Mouse (Mus musculus): ENCODE results near the gene Gm45233. TPM values are rescaled to one million over a fixed set of nuclear protein-coding genes. Genes with fewer than 3 reads are reported as not detected.

The Gm45233 gene
- not detected for polyA plus RNA-seq (2017; shearing (Covaris generic))

GRCm38 (mm10) chr7:43443917-43444293 lies at the start of gene Gm45233, which contains the start of gene Etfb:
TSS of gene Gm45233 (plus strand) at chr7:43444128.
TSS of gene Etfb (plus strand) at chr7:43444083.

DNA sequence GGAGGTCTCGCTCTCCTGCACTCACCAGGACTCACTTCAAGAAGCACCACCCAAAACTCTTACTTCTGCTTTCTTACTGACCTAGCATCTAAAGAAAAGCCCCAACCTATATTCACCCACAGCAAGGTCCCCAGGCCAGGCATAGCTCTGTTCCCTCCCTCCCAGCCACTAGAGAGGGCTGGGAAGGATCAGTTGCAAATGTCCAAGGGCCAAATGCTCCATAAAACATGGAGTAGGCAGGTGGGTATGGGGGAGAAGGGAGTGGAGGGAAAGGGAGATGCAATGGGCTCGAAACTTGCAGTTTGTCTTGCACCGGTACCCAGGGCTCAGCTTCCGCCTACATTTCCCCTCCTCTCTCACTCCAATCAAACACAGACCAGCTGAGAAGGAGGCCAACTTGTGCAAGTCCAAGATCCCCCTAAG lies 35.8 kb upstream of the Gm45233 start, which contains the start of gene Siglecg:
Siglecg (plus strand) TSS at position 74 of the 423 bp plus-strand sequence.

DNA sequence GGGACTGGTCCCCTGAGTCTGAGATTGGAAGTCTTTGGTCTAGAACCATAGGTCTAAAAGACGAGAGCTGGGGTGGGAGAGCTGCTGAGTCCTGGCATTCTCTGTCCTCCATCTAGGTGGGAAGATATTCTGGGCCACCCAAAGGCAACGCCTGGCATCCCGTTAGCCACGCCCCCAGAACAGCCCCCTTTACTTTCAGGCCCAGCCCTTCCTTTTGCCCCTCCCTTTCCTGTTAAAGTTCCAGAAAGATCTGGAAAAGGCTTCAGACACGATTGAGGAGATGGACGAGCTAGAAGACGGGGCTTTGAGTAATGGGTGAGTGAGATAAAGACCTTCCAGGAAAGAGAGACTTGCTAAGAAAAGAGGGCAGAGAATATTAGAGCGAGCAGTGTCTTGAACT lies 16.5 kb upstream of the Gm45233 start, which contains the start of gene Lim2:
Lim2 (plus strand) TSS at position 265 of the 400 bp plus-strand sequence.

DNA sequence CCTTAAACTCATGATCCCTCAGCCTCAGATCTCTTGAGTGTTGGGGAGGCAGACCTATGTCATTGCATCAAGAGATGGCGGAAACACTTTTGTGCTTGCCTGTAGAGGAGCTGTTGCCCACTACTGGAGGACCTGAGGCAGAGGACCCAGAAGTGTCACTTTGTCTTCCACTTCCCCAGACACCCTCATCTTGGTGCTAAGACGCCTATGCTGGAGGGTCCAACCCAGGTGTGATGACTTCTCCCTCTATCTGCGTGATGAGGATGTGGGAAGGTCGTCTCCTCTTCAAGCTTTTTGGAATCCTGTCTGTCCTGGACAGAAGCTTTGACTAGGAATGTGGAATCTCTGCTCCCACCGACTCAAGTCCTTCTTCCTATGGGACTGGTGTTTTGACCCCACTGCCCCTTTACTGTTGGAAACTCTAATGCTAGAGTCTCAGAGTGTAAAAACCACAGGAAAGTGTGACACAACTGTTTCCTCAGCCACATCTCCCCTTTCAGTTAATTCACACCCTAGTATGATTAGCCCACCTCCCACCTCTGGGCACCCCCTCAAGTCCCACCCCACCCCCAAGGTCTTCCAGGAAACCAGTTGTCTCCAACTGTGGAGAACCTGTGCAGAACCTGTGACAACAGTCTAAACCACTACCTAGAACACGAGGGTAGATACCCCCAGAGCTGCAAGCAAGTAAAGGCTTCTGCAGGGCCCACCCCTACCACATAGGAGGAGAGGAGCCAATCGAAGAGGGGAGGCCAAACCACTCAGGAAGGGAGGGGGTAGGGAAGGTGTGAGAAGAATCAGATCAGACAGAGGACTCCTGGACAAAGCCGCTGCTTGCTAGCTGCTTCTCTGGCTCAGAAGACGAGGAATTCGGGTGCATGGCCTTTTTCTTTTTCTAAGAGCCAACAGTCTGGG lies 7.3 kb upstream of the Gm45233 start, which contains the start of gene Nkg7:
Nkg7 (plus strand) TSS at position 733 of the 915 bp plus-strand sequence.

DNA sequence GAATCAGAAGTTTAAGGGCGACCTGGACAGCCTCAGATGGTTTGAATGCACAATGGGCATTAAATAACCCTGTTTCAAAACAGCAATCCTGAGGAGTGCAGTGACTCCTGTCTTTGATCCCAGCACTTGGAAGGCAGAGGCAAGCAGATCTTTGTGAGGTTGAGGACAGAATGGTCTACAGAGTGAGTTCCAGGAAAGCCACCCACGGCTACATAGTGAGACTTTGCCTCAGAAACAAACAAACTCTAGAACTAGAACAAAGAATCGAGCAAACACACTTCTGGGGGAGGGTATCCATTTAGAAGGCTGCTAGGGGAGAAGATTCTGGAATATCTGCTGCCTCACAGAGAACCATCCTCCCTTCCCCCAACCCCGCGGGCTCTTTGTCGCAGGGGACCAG lies 3.4 kb upstream of the Gm45233 start, which contains the start of gene Cldnd2:
Cldnd2 (plus strand) TSS at position 301 of the 400 bp plus-strand sequence.

GRCm38 (mm10) chr7:43462851-43463250 lies 18.9 kb downstream of the Gm45233 start, which contains the start of gene Vsig10l:
TSS of gene Vsig10l (plus strand) at chr7:43463151.

DNA sequence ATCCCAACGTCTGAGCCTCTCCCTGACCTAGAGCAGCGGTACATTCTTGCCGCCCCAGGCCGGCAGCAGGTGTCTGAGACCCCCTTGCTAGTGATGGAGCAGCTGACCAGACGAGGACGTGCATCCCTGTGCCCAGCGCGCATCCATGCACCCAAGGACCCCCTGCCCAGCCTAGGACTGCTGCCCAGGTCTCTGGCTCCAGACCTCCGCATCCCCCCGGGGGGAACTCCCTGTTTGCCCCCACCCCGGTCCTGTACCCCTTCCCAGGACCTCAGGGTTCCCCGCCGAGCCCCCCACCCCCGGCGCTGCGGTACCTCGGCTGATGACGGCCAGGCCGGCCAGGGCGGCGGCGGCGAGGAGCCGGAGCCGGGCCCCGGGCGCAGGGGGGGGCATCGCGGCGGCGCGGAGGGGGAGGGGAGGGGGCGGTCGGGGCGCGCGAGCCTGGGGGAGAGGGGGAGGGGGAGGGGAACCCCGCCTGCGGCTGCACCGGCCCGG lies 45.8 kb downstream of the Gm45233 start, which contains the start of gene Iglon5:
Iglon5 (minus strand) TSS at position 445 of the 495 bp plus-strand sequence.

Other genes starting within 250 kb of the Gm45233 start
- 22.9 TPM for gene Zfp715, start 130.8 kb upstream of the Gm45233 start, polyA plus RNA-seq (2017; shearing (Covaris generic))
- not detected for gene Siglecf, start 92.8 kb upstream of the Gm45233 start, polyA plus RNA-seq (2017; shearing (Covaris generic))
- gene Siglecg, start 35.9 kb upstream of the Gm45233 start, polyA plus RNA-seq (2017; shearing (Covaris generic)), result 0.57 TPM
- not detected for gene Lim2, start 16.5 kb upstream of the Gm45233 start, polyA plus RNA-seq (2017; shearing (Covaris generic))
- gene Nkg7, start 7.1 kb upstream of the Gm45233 start, polyA plus RNA-seq (2017; shearing (Covaris generic)), result 110 TPM
- not detected for gene Cldnd2, start 3.3 kb upstream of the Gm45233 start, polyA plus RNA-seq (2017; shearing (Covaris generic))
- 154 TPM for gene Etfb, start within 50 bp of the Gm45233 start, polyA plus RNA-seq (2017; shearing (Covaris generic))
- 2.9 TPM for gene Vsig10l, start 19.0 kb downstream of the Gm45233 start, polyA plus RNA-seq (2017; shearing (Covaris generic))
- gene Iglon5, start 45.9 kb downstream of the Gm45233 start, polyA plus RNA-seq (2017; shearing (Covaris generic)), result 0.14 TPM
- gene 4931406B18Rik, start 61.8 kb downstream of the Gm45233 start, polyA plus RNA-seq (2017; shearing (Covaris generic)), result not detected
- gene Cd33, start 100.3 kb downstream of the Gm45233 start, polyA plus RNA-seq (2017; shearing (Covaris generic)), result not detected
- gene Zfp658, start 118.1 kb downstream of the Gm45233 start, polyA plus RNA-seq (2017; shearing (Covaris generic)), result 8.7 TPM
- 16.0 TPM for gene Zfp719, start 135.5 kb downstream of the Gm45233 start, polyA plus RNA-seq (2017; shearing (Covaris generic))
- gene Zfp819, start 163.0 kb downstream of the Gm45233 start, polyA plus RNA-seq (2017; shearing (Covaris generic)), result not detected
- not detected for gene Ceacam18, start 190.6 kb downstream of the Gm45233 start, polyA plus RNA-seq (2017; shearing (Covaris generic))
- 0.93 TPM for gene Siglece, start 216.0 kb downstream of the Gm45233 start, polyA plus RNA-seq (2017; shearing (Covaris generic))
- 3.1 TPM for gene Ctu1, start 227.9 kb downstream of the Gm45233 start, polyA plus RNA-seq (2017; shearing (Covaris generic))
- not detected for gene Klk14, start 246.3 kb downstream of the Gm45233 start, polyA plus RNA-seq (2017; shearing (Covaris generic))